Mouse (Mus musculus) stomach, postnatal 0 days (tissue): ENCODE measurements around the gene Mdga2.

Experiments
- CTCF ChIP-seq: IDR thresholded peaks from 2 replicates; pipeline ENCODE4 v1.5.1; 2016; ENCODE audit warnings: antibody characterized with exemption, low read depth, mild to moderate bottlenecking, moderate library complexity
- EP300 ChIP-seq: optimal IDR thresholded peaks from 2 replicates; pipeline ENCODE3; 2016; ENCODE audit warnings: antibody characterized with exemption

DNA sequence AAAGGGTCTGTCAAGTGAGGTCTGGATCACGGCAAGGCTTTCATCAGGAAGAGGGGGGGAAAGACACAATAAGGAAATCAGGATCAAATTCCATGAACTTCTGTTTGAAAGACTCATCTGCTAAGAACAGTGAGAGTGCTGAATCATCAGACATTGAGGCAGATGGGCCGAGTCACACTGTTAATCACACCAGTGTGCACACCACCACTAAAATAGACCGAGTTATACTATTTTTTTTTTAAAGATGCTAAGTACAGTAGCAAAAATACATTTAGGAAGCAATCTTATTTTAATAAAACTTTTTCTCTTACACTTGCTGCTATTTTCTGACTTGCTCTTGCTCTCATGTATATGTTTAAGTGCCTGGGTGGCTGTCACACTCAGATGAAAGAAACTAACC, 382.0 kb downstream of the Mdga2 start:
- TF ChIP-seq CTCF (no peak), EP300 (no peak)
